Mouse (Mus musculus) limb, embryonic 15.5 days (tissue): ENCODE results near the gene Sdr42e1. TPM values are rescaled to one million over a fixed set of nuclear protein-coding genes. Genes with fewer than 3 reads are reported as not detected.

Experiments
- ATAC-seq: fragments of 200-750 bp; cut with Nextera tagmentation; 2 replicates; pipeline ENCODE4 v1.8.0; 2017; ENCODE audit warnings: low read depth, moderate TSS enrichment; ENCODE audit not compliant: insufficient number of reproducible peaks, low FRiP score, low TSS enrichment
- H3K27ac ChIP-seq: fragments of 300-500 bp; sonication (generic); 2 replicates; pipeline ENCODE4 v1.5.1; 2015; ENCODE audit warnings: moderate library complexity, mild to moderate bottlenecking, inconsistent platforms
- H3K27me3 ChIP-seq: fragments of 300-500 bp; sonication (generic); 2 replicates; pipeline ENCODE4 v1.6.1; 2015; ENCODE audit warnings: inconsistent platforms
- H3K36me3 ChIP-seq: fragments of 300-500 bp; sonication (generic); 2 replicates; pipeline ENCODE4 v1.6.1; 2015; ENCODE audit warnings: inconsistent platforms
- H3K4me1 ChIP-seq: fragments of 300-500 bp; sonication (generic); 2 replicates; pipeline ENCODE4 v1.6.1; 2015; ENCODE audit warnings: inconsistent platforms
- H3K4me2 ChIP-seq: fragments of 300-500 bp; sonication (generic); 2 replicates; pipeline ENCODE4 v1.6.1; 2015; ENCODE audit warnings: mild to moderate bottlenecking, inconsistent platforms
- H3K4me3 ChIP-seq: fragments of 300-500 bp; sonication (generic); 2 replicates; pipeline ENCODE4 v1.5.1; 2015; ENCODE audit warnings: mild to moderate bottlenecking, inconsistent platforms
- H3K9ac ChIP-seq: fragments of 300-500 bp; sonication (generic); 2 replicates; pipeline ENCODE4 v1.6.1; 2015; ENCODE audit warnings: inconsistent platforms
- H3K9me3 ChIP-seq: fragments of 300-500 bp; sonication (generic); 2 replicates; pipeline ENCODE4 v1.6.1; 2016; ENCODE audit warnings: inconsistent platforms
- WGBS: fragments of 180-500 bp; shearing (Covaris S2); methylation state at CpG from one replicate; pipeline ENCODE4 v1.1.7; 2015; 5-methylcytosine and 5-hydroxymethylcytosine counted together
- polyA plus RNA-seq: library from polyadenylated mRNA; unstranded; fragments of >200 nt; fragmentation: Nextera tagmentation; extraction: Ambion mirVana; gene quantifications from 2 replicates; pipeline ENCODE4 v1.2.1, GENCODE M21; 2015

The Sdr42e1 gene
- 15.6 and 17.5 TPM in 2 replicates for polyA plus RNA-seq

DNA sequence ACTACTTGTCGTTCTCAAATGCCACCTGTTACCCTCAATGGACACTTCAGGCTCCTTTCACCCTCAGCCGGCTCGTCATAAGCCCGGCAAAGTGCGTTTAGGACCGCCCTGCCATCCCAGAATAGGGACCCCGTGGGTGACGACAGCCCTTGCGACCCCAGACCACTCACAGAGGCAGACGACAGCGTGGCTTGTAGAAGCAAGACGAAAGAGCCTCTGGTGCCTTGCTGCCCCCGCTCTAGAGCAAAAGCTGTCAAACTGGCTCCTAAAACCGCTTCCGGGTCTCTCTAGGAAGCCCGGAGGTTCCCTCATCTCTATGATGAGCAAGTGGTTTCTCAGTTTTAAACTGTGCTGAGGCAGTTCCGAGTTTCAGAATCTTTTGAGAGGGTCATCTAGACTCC is at the start of gene Sdr42e1:
Gene Sdr42e1 (minus strand): TSS at position 260 of the 401 bp plus-strand sequence.
- no peak for ATAC-seq
- 11% methylated on average over 17 of the region's 17 CpGs for WGBS

DNA sequence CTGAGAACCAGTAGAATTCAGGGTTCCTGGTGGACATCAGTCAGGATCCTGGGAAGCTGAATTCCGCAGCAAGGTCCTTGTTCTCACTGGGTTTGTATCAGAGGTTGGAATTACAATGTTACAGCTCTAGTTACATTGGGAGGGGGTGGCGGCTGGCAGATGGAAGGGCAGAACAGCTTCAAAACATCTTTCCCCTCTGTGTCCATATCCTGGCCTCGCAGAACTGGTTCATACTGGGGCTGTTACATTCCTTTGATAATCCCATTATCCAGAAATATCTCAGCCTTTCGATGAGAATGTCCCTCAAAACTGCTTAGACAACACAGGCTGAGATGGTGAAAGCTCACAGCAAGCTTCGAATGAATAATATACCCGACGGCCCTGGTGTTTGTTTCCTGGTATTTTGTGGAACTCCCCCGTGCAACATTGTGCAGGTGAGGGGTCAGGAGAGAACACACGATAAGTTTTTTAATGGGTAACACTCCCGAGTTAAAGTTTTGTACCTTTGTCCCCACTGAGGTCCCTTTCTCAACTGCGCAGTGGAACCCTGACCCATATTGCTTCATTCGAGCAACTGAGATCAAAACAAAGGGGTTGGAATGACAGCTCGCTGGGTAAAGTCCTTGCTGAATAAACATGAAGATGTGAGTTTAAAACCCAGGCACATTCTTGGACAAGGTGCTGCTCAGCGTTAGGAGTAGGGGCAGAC is 44.8 kb upstream of the Sdr42e1 start:
- no peak for ATAC-seq
- H3K27ac ChIP-seq, result no peak overlapping the region
- 73% methylated on average over 14 of the region's 14 CpGs for WGBS

More for the DNA sequence above, at the start of gene Sdr42e1:
- H3K4me3 ChIP-seq, result peak within 1 kb of the TSS; percentile 54
- 0 out of 2 replicates have a peak, but pooled peaks cover 7% of the 10 kb centered on the region for H3K4me1 ChIP-seq
- no peak within 1 kb of the TSS for H3K27ac ChIP-seq
- no peaks in the 10 kb centered on the region for H3K27me3 ChIP-seq
- H3K9me3 ChIP-seq, result no peaks in the 10 kb centered on the region
- H3K36me3 ChIP-seq, result no peaks in the 10 kb centered on the region
- peak within 1 kb of the TSS; percentile 81 for H3K4me2 ChIP-seq
- H3K9ac ChIP-seq, result peak within 1 kb of the TSS; percentile 57

GRCm38 (mm10) chr8:117715896-117716295 is 42.4 kb upstream of the Sdr42e1 start:
- no peaks in the 10 kb centered on the region for H3K9me3 ChIP-seq
- 70% methylated on average over 5 of the region's 5 CpGs for WGBS
- no peaks in the 10 kb centered on the region for H3K4me1 ChIP-seq
- no peak for ATAC-seq
- no peak overlapping the region for H3K9ac ChIP-seq
- H3K4me3 ChIP-seq, result no peak overlapping the region
- H3K27me3 ChIP-seq, result no peaks in the 10 kb centered on the region
- no peak overlapping the region for H3K27ac ChIP-seq
- H3K4me2 ChIP-seq, result no peak overlapping the region
- H3K36me3 ChIP-seq, result no peaks in the 10 kb centered on the region

More for the DNA sequence above, 44.8 kb upstream of the Sdr42e1 start:
- H3K9me3 ChIP-seq, result no peaks in the 10 kb centered on the region
- H3K4me1 ChIP-seq, result no peaks in the 10 kb centered on the region
- no peak overlapping the region for H3K4me3 ChIP-seq
- no peaks in the 10 kb centered on the region for H3K27me3 ChIP-seq
- H3K4me2 ChIP-seq, result no peak overlapping the region
- H3K9ac ChIP-seq, result no peak overlapping the region
- H3K36me3 ChIP-seq, result no peaks in the 10 kb centered on the region

GRCm38 (mm10) chr8:117714604-117715003 is 41.1 kb upstream of the Sdr42e1 start:
- no peak for ATAC-seq
- WGBS, result 83% methylated on average over 5 of the region's 5 CpGs

DNA sequence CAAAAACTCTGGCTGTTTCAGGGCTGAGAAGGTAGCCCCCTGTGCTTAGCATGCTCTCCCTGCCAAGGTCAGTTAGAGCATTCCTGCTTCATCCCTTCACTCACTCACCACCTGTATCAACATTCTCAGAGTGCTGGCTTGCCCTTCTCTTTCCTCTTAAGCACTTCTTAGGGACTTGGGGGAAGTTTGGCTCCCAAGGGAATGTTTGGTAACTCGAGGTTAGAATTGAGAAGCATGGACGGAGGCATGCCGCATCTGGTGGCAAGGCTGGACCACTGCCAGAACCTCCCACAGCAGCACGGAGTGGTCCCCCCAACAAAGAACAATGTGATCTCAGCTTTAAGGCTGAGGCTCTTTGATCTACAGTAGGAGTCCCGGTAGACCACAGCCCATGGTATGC is 38.7 kb upstream of the Sdr42e1 start:
- Histone ChIP-seq H3K9ac (no peak overlapping the region), H3K27me3 (no peaks in the 10 kb centered on the region), H3K36me3 (no peaks in the 10 kb centered on the region), H3K4me1 (no peaks in the 10 kb centered on the region), H3K4me2 (no peak overlapping the region), H3K9me3 (no peaks in the 10 kb centered on the region), H3K4me3 (no peak overlapping the region), H3K27ac (no peak overlapping the region)
- 24% methylated on average over 5 of the region's 5 CpGs for WGBS
- ATAC-seq, result no peak

More at GRCm38 (mm10) chr8:117714604-117715003, 41.1 kb upstream of the Sdr42e1 start:
- H3K27ac ChIP-seq, result no peak overlapping the region
- no peak overlapping the region for H3K4me2 ChIP-seq
- H3K4me1 ChIP-seq, result no peaks in the 10 kb centered on the region
- no peaks in the 10 kb centered on the region for H3K9me3 ChIP-seq
- H3K9ac ChIP-seq, result no peak overlapping the region
- no peaks in the 10 kb centered on the region for H3K27me3 ChIP-seq
- H3K4me3 ChIP-seq, result no peak overlapping the region
- H3K36me3 ChIP-seq, result no peaks in the 10 kb centered on the region

DNA sequence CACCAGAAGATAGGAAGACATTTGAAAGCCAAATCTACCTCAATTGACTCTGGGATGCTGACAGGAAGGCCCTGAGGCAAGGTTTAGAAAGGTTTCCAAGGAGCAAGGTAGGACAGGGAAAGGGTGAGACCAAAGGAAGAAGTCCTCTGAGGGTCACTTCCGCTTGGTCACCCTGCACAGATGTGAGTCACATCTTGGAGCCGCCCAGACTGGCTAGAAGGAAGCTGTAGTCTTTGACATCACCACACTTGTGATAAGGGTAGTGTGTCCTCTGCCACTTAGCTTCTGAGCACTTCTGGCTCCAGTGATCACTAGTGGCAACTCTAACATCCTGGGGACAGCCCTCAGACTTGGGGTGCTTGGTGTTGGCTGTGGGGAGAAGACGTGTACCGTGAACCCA is 32.7 kb upstream of the Sdr42e1 start:
- Histone ChIP-seq H3K4me1 (peaks cover 5% of the 10 kb centered on the region; the same call in 1 of the 2 replicates), H3K27me3 (no peaks in the 10 kb centered on the region), H3K4me3 (no peak overlapping the region), H3K36me3 (no peaks in the 10 kb centered on the region), H3K9ac (no peak overlapping the region), H3K4me2 (no peak overlapping the region), H3K27ac (no peak overlapping the region), H3K9me3 (no peaks in the 10 kb centered on the region)
- WGBS, result 79% methylated on average over 4 of the region's 4 CpGs
- ATAC-seq, result no peak

DNA sequence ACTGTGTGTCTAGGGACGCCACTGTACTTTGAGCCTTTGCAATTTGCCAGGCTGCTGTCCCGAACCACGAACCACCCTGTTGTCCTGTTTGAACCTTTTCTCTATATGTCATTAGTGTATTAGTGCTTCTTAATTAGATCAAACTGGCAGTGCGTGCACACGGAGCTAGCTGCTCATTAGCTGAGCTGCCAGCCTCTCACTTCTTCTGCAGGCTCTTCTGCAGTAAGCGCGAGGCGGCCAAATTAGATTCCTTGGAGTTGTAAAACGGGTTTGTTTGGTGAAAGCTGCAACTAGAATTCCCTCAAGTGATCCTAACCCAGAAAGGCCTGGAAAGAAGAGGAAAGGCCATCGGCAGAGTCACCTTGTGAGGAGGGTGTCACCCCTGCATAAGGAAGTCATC is 29.2 kb upstream of the Sdr42e1 start:
- Histone ChIP-seq H3K36me3 (no peaks in the 10 kb centered on the region), H3K9me3 (no peaks in the 10 kb centered on the region), H3K9ac (no peak overlapping the region), H3K4me1 (peaks cover 5% of the 10 kb centered on the region; the same call in 1 of the 2 replicates), H3K27me3 (no peaks in the 10 kb centered on the region), H3K4me3 (no peak overlapping the region), H3K4me2 (no peak overlapping the region), H3K27ac (no peak overlapping the region; the same call in 1 of the 2 replicates)
- WGBS, result 25% methylated on average over 10 of the region's 10 CpGs
- ATAC-seq, result no peak

DNA sequence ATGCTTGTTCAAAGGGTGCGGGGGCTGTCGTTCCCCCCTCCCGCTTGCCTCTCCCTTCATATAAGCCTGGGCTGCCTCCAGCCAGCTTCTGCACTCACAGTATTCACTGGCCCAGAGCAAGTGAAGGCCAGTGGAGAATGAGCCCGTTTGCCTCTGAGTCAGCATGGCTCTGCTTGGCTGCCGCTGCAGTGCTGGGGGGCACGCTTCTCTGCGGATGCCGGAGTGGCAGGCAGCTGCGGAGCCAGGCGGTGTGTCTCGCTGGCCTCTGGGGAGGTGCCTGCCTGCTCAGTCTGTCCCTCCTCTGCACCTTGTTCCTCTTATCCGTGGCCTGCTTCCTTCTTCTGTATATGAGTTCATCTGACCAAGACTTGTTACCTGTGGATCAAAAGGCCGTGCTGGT is 28.4 kb upstream of the Sdr42e1 start, which contains the start of gene Hsd17b2:
Gene Hsd17b2 (plus strand): TSS at position 46 of the 400 bp plus-strand sequence.
- H3K9ac ChIP-seq, result no peak within 1 kb of the TSS
- no peaks in the 10 kb centered on the region for H3K9me3 ChIP-seq
- no peaks in the 10 kb centered on the region for H3K27me3 ChIP-seq
- no peak within 1 kb of the TSS for H3K4me2 ChIP-seq
- peaks cover 5% of the 10 kb centered on the region; the same call in 1 of the 2 replicates for H3K4me1 ChIP-seq
- H3K27ac ChIP-seq, result no peak within 1 kb of the TSS; the same call in 1 of the 2 replicates
- no peak; the same call in 1 of the 2 replicates for ATAC-seq
- WGBS, result 38% methylated on average over 13 of the region's 13 CpGs
- no peak within 1 kb of the TSS for H3K4me3 ChIP-seq
- no peaks in the 10 kb centered on the region for H3K36me3 ChIP-seq

- H3K4me2 ChIP-seq, result no peak overlapping the region
- no peak for ATAC-seq
- WGBS, result 90% methylated on average over 8 of the region's 8 CpGs
- H3K27me3 ChIP-seq, result no peaks in the 10 kb centered on the region
- no peak overlapping the region for H3K9ac ChIP-seq
- H3K4me3 ChIP-seq, result no peak overlapping the region
- no peaks in the 10 kb centered on the region for H3K36me3 ChIP-seq
- no peaks in the 10 kb centered on the region for H3K9me3 ChIP-seq
- H3K27ac ChIP-seq, result no peak overlapping the region
- peaks cover 5% of the 10 kb centered on the region; the same call in 1 of the 2 replicates for H3K4me1 ChIP-seq
Observed at GRCm38 (mm10) chr8:117701246-117701645, 27.8 kb upstream of the Sdr42e1 start.

DNA sequence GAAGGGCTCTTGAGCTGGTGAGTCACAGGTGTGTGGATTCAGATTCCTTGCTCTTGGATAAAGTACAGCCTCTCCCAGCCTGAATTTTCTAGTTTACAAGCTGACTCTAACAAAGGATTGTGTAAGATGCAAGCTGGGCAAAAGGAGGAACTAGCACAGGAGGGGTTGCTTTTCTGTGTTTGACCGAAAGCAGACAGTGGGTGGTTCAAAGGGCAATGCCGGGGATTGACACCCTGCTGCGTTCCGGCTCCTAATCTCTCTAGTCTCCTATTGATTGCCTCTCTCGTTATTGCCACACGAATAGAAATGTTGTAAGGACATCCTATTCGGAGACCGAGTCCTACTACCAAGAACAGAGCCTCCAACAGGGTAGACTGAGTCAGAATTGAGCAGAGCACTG is 27.2 kb upstream of the Sdr42e1 start:
- no peak overlapping the region for H3K4me3 ChIP-seq
- H3K36me3 ChIP-seq, result no peaks in the 10 kb centered on the region
- H3K9me3 ChIP-seq, result no peaks in the 10 kb centered on the region
- H3K9ac ChIP-seq, result no peak overlapping the region
- H3K4me1 ChIP-seq, result peaks cover 5% of the 10 kb centered on the region; the same call in 1 of the 2 replicates
- no peaks in the 10 kb centered on the region for H3K27me3 ChIP-seq
- no peak for ATAC-seq
- whole genome bisulfite sequencing, result 66% methylated on average over 8 of the region's 8 CpGs
- H3K4me2 ChIP-seq, result no peak overlapping the region
- H3K27ac ChIP-seq, result no peak overlapping the region

DNA sequence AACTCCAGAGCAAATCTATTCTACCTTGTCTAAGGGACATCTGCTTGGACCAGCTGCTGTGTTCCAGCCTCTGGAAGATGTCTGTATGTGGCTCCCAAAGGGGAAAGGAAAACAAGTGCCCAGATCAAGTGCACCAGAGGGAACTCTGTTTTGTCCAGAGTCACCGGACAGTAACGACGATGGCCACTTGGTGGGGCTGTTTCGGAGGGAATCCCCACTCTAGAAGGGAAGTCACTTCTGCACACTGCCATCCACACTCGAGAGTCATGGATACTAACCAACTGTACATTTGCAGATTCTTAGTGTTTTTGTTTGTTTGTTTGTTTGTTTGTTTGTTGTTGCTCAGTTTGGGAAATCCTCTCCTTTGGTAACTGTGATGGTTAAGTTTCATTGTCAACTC is 23.8 kb upstream of the Sdr42e1 start:
- no peak overlapping the region for H3K4me3 ChIP-seq
- no peak overlapping the region for H3K4me2 ChIP-seq
- no peaks in the 10 kb centered on the region for H3K36me3 ChIP-seq
- ATAC-seq, result no peak
- WGBS, result 39% methylated on average over 5 of the region's 5 CpGs
- no peaks in the 10 kb centered on the region for H3K9me3 ChIP-seq
- no peaks in the 10 kb centered on the region for H3K27me3 ChIP-seq
- no peak overlapping the region for H3K9ac ChIP-seq
- peaks cover 5% of the 10 kb centered on the region; the same call in 1 of the 2 replicates for H3K4me1 ChIP-seq
- H3K27ac ChIP-seq, result no peak overlapping the region

- Histone ChIP-seq H3K9me3 (no peaks in the 10 kb centered on the region), H3K9ac (no peak overlapping the region), H3K36me3 (no peaks in the 10 kb centered on the region), H3K27ac (no peak overlapping the region), H3K4me1 (no peaks in the 10 kb centered on the region), H3K4me3 (no peak overlapping the region), H3K4me2 (no peak overlapping the region), H3K27me3 (no peaks in the 10 kb centered on the region)
- no peak for ATAC-seq
- WGBS, result 94% methylated on average over 1 of the region's 1 CpGs
Observed at GRCm38 (mm10) chr8:117695636-117696035, 22.1 kb upstream of the Sdr42e1 start.
